Mouse (Mus musculus) C2C12 (cell line): ENCODE results near the gene Gm44790. TPM values are rescaled to one million over a fixed set of nuclear protein-coding genes. Genes with fewer than 3 reads are reported as not detected.
A peak's percentile ranks its signal among the peaks of the same experiment; 100 is the strongest.

Source experiments
- H3K27me3 ChIP-seq: one replicate; pipeline ENCODE4 v1.6.1; 2011; ENCODE audit not compliant: control insufficient read depth, insufficient read depth, insufficient read length
- H3K36me3 ChIP-seq: one replicate; pipeline ENCODE4 v1.6.1; 2011; ENCODE audit not compliant: control insufficient read depth, insufficient read depth
- H3K4me3 ChIP-seq: one replicate; pipeline ENCODE4 v1.5.1; 2011; ENCODE audit warnings: mild to moderate bottlenecking, control low read depth; ENCODE audit not compliant: poor library complexity, insufficient read depth, severe bottlenecking
- H3K79me2 ChIP-seq: one replicate; pipeline ENCODE4 v1.6.1; 2011; ENCODE audit not compliant: control insufficient read depth, insufficient read depth
- H3K79me3 ChIP-seq: one replicate; pipeline ENCODE4 v1.6.1; 2011; ENCODE audit warnings: low read depth, control low read depth
- H3ac ChIP-seq: one replicate; pipeline ENCODE3; 2011; ENCODE audit warnings: low read depth; ENCODE audit not compliant: control insufficient read depth, insufficient read length
- CEBPB ChIP-seq: IDR thresholded peaks from one replicate; pipeline ENCODE4 v1.6.1; 2011; ENCODE audit warnings: low read depth, mild to moderate bottlenecking, control low read depth, moderate library complexity
- CTCF ChIP-seq: IDR thresholded peaks from one replicate; pipeline ENCODE4 v1.5.1; 2011; ENCODE audit not compliant: control insufficient read depth, insufficient read depth, insufficient read length
- FOSL1 ChIP-seq: IDR thresholded peaks from one replicate; pipeline ENCODE4 v1.8.0; 2011; ENCODE audit warnings: mild to moderate bottlenecking, low read length; ENCODE audit not compliant: poor library complexity, insufficient read depth, severe bottlenecking
- MAX ChIP-seq: IDR thresholded peaks from one replicate; pipeline ENCODE4 v1.6.1; 2011; ENCODE audit warnings: mild to moderate bottlenecking, control low read depth
- MYOD1 ChIP-seq: IDR thresholded peaks from one replicate; pipeline ENCODE4 v1.6.1; 2011; ENCODE audit warnings: low read depth; ENCODE audit not compliant: control insufficient read depth, insufficient read length
- MYOG ChIP-seq: IDR thresholded peaks from one replicate; pipeline ENCODE4 v1.6.1; 2011; ENCODE audit not compliant: control insufficient read depth, insufficient read length; ENCODE audit errors: extremely low read depth
- USF1 ChIP-seq: IDR thresholded peaks from one replicate; pipeline ENCODE4 v1.6.1; 2011; ENCODE audit warnings: low read depth, mild to moderate bottlenecking, control low read depth, moderate library complexity
- polyA plus RNA-seq: library from polyadenylated mRNA; unstranded; fragments of >200 nt; fragmentation: generic; extraction: Trizol; gene quantifications from one replicate; pipeline ENCODE4 v1.2.1, GENCODE M21; 2012; ENCODE audit warnings: missing spikeins

Gm44790 gene
- polyA plus RNA-seq, 1 experiment: not detected

GRCm38 (mm10) chr6:86394078-86394720, 32.3 kb upstream of the Gm44790 start:
- Histone ChIP-seq H3K36me3 (peaks cover 26% of the 10 kb centered on the region), H3K79me3 (peaks cover 7% of the 10 kb centered on the region), H3K79me2 (peaks cover 18% of the 10 kb centered on the region), H3ac (no peak overlapping the region), H3K27me3 (no peaks in the 10 kb centered on the region), H3K4me3 (no peak overlapping the region)
- TF ChIP-seq USF1 (no peak), MYOD1 (no peak), CTCF (no peak), MAX (no peak), FOSL1 (no peak), MYOG (no peak), CEBPB (no peak)

- Histone ChIP-seq H3K79me3 (peaks cover 7% of the 10 kb centered on the region), H3ac (no peak overlapping the region), H3K36me3 (peaks cover 23% of the 10 kb centered on the region), H3K27me3 (no peaks in the 10 kb centered on the region), H3K79me2 (peaks cover 18% of the 10 kb centered on the region), H3K4me3 (no peak overlapping the region)
- TF ChIP-seq MAX: no peak
- TF ChIP-seq USF1: no peak
- TF ChIP-seq MYOD1: no peak
- no peak for TF ChIP-seq FOSL1
- no peak for TF ChIP-seq CTCF
- no peak for TF ChIP-seq MYOG
- no peak for TF ChIP-seq CEBPB
Observed at GRCm38 (mm10) chr6:86395021-86395420, 31.4 kb upstream of the Gm44790 start.

GRCm38 (mm10) chr6:86395969-86396368, 30.5 kb upstream of the Gm44790 start:
- Histone ChIP-seq H3K79me2 (peaks cover 18% of the 10 kb centered on the region), H3K79me3 (peaks cover 7% of the 10 kb centered on the region), H3K27me3 (no peaks in the 10 kb centered on the region), H3K4me3 (peak overlapping the region; percentile 60), H3ac (no peak overlapping the region), H3K36me3 (peaks cover 14% of the 10 kb centered on the region)
- TF ChIP-seq CTCF (no peak), MYOD1 (no peak), MYOG (no peak), CEBPB (no peak), USF1 (no peak), MAX (no peak), FOSL1 (no peak)

GRCm38 (mm10) chr6:86396581-86397256, 29.7 kb upstream of the Gm44790 start, which contains the start of gene Pcyox1:
Pcyox1 (minus strand) TSS chr6:86397154.
- no peak for TF ChIP-seq FOSL1
- no peak for TF ChIP-seq MYOD1
- no peak for TF ChIP-seq CTCF
- TF ChIP-seq MYOG: no peak
- TF ChIP-seq USF1: no peak
- TF ChIP-seq CEBPB: no peak
- TF ChIP-seq MAX: no peak
- Histone ChIP-seq H3K79me3 (peaks cover 7% of the 10 kb centered on the region), H3K79me2 (peaks cover 18% of the 10 kb centered on the region), H3K27me3 (no peaks in the 10 kb centered on the region), H3K4me3 (peak within 1 kb of the TSS; percentile 60), H3ac (peak within 1 kb of the TSS; percentile 82), H3K36me3 (peaks cover 8% of the 10 kb centered on the region)

- H3K36me3 ChIP-seq: peaks cover 3% of the 10 kb centered on the region
- H3ac ChIP-seq: peak overlapping the region; percentile 32
- H3K27me3 ChIP-seq: no peaks in the 10 kb centered on the region
- H3K79me3 ChIP-seq: peaks cover 7% of the 10 kb centered on the region
- peak overlapping the region; percentile 60 for H3K4me3 ChIP-seq
- H3K79me2 ChIP-seq: peaks cover 18% of the 10 kb centered on the region
- TF ChIP-seq CTCF: no peak
- no peak for TF ChIP-seq CEBPB
- TF ChIP-seq MAX: peak; percentile 71
- no peak for TF ChIP-seq FOSL1
- TF ChIP-seq MYOD1: no peak
- no peak for TF ChIP-seq MYOG
- peak; percentile 20 for TF ChIP-seq USF1
Observed at GRCm38 (mm10) chr6:86397257-86397980, 29.0 kb upstream of the Gm44790 start.
